Mouse (Mus musculus): Measurements from ENCODE around the gene Pdzd8. TPM values are rescaled to one million over a fixed set of nuclear protein-coding genes. Genes with fewer than 3 reads are reported as not detected.

Pdzd8 gene
- total and polyA plus RNA-seq, 2 experiments from 2014 or later, result 10.8 to 42.6 TPM

GRCm38 (mm10) chr19:59349329-59349960 is 3.9 kb upstream of the Pdzd8 start:
- ATAC-seq (no peak), DNase-seq (ENCODE audit: low spot score) (no peak)

GRCm38 (mm10) chr19:59346325-59346724 is 745 bp upstream of the Pdzd8 start:
- ATAC-seq, result 0 out of 2 replicates have a peak, but pooled peaks have one; percentile 8
- Histone ChIP-seq H3K4me3 (ENCODE audit: low read length) (peak overlapping the region; percentile 74), H3K4me2 (ENCODE audit: low read depth, low read length) (peak overlapping the region; percentile 91), H3K9me3 (ENCODE audit: low read length) (no peaks in the 10 kb centered on the region), H3K9ac (replicated peaks; ENCODE audit: low read length) (peak overlapping the region; percentile 66), H3K27ac (peak overlapping the region; percentile 89), H3K27me3 (ENCODE audit: insufficient read depth, low read length) (no peaks in the 10 kb centered on the region), H3K4me1 (ENCODE audit: insufficient read depth, low read length) (peaks cover 9% of the 10 kb centered on the region), H3K36me3 (ENCODE audit: insufficient read depth, low read length) (no peaks in the 10 kb centered on the region)
- no peak for DNase-seq (ENCODE audit: low spot score)
- 1% methylated on average over 11 of the region's 11 CpGs for WGBS
- TF ChIP-seq CTCF (IDR thresholded peaks at IDR 0.05; ENCODE audit: low read depth), result no peak

More at GRCm38 (mm10) chr19:59349329-59349960, 3.9 kb upstream of the Pdzd8 start:
- Histone ChIP-seq H3K4me1 (ENCODE audit: insufficient read depth, low read length) (no peaks in the 10 kb centered on the region; the same call in 1 of the 2 replicates), H3K9me3 (ENCODE audit: low read length) (no peaks in the 10 kb centered on the region), H3K9ac (replicated peaks; ENCODE audit: low read length) (no peak overlapping the region), H3K27ac (no peak overlapping the region), H3K27me3 (ENCODE audit: insufficient read depth, low read length) (no peaks in the 10 kb centered on the region), H3K4me3 (ENCODE audit: low read length) (no peak overlapping the region), H3K4me2 (ENCODE audit: low read depth, low read length) (no peak overlapping the region), H3K36me3 (ENCODE audit: insufficient read depth, low read length) (no peaks in the 10 kb centered on the region)
- WGBS, result 90% methylated on average over 6 of the region's 6 CpGs
- no peak for TF ChIP-seq CTCF (IDR thresholded peaks at IDR 0.05; ENCODE audit: low read depth)

- no peaks in the 10 kb centered on the region for H3K27me3 ChIP-seq (ENCODE audit: insufficient read depth, low read length)
- DNase-seq (ENCODE audit: low spot score) (no peak), ATAC-seq (peak; percentile 25)
- no peaks in the 10 kb centered on the region for H3K9me3 ChIP-seq (ENCODE audit: low read length)
- H3K4me2 ChIP-seq (ENCODE audit: low read depth, low read length), result peak overlapping the region; percentile 91
- H3K36me3 ChIP-seq (ENCODE audit: insufficient read depth, low read length), result no peaks in the 10 kb centered on the region
- peak; percentile 34; the same call in 1 of the 2 replicates for TF ChIP-seq CTCF (IDR thresholded peaks at IDR 0.05; ENCODE audit: low read depth)
- H3K27ac ChIP-seq, result peak overlapping the region; percentile 89
- H3K4me1 ChIP-seq (ENCODE audit: insufficient read depth, low read length), result peaks cover 9% of the 10 kb centered on the region
- peak overlapping the region; percentile 66 for H3K9ac ChIP-seq (replicated peaks; ENCODE audit: low read length)
- H3K4me3 ChIP-seq (ENCODE audit: low read length), result peak overlapping the region; percentile 74
- 2% methylated on average over 66 of the region's 70 CpGs for WGBS
Observed at GRCm38 (mm10) chr19:59345081-59345657, 411 bp downstream of the Pdzd8 start.

GRCm38 (mm10) chr19:59344304-59344711 is 1.3 kb downstream of the Pdzd8 start:
- DNase-seq (ENCODE audit: low spot score) (peak; percentile 36), ATAC-seq (0 out of 2 replicates have a peak, but pooled peaks have one; percentile 4)
- Histone ChIP-seq H3K4me1 (ENCODE audit: insufficient read depth, low read length) (peaks cover 9% of the 10 kb centered on the region), H3K27ac (0 out of 2 replicates have a peak overlapping the region, but pooled peaks have one; percentile 89), H3K4me3 (ENCODE audit: low read length) (peak overlapping the region; percentile 74), H3K9ac (replicated peaks; ENCODE audit: low read length) (peak overlapping the region; percentile 66), H3K27me3 (ENCODE audit: insufficient read depth, low read length) (no peaks in the 10 kb centered on the region), H3K36me3 (ENCODE audit: insufficient read depth, low read length) (no peaks in the 10 kb centered on the region), H3K4me2 (ENCODE audit: low read depth, low read length) (peak overlapping the region; percentile 91), H3K9me3 (ENCODE audit: low read length) (no peaks in the 10 kb centered on the region)
- TF ChIP-seq CTCF (IDR thresholded peaks at IDR 0.05; ENCODE audit: low read depth), result no peak
- 0% methylated on average over 14 of the region's 14 CpGs for WGBS

GRCm38 (mm10) chr19:59342964-59343363 is 2.6 kb downstream of the Pdzd8 start:
- 42% methylated on average over 2 of the region's 2 CpGs for WGBS
- Histone ChIP-seq H3K36me3 (ENCODE audit: insufficient read depth, low read length) (no peaks in the 10 kb centered on the region), H3K9ac (replicated peaks; ENCODE audit: low read length) (0 out of 2 replicates have a peak overlapping the region, but pooled peaks have one; percentile 28), H3K4me3 (ENCODE audit: low read length) (peak overlapping the region; percentile 74), H3K27me3 (ENCODE audit: insufficient read depth, low read length) (no peaks in the 10 kb centered on the region), H3K27ac (no peak overlapping the region), H3K9me3 (ENCODE audit: low read length) (no peaks in the 10 kb centered on the region), H3K4me1 (ENCODE audit: insufficient read depth, low read length) (peaks cover 9% of the 10 kb centered on the region), H3K4me2 (ENCODE audit: low read depth, low read length) (peak overlapping the region; percentile 91)
- ATAC-seq (no peak), DNase-seq (ENCODE audit: low spot score) (no peak)
- no peak for TF ChIP-seq CTCF (IDR thresholded peaks at IDR 0.05; ENCODE audit: low read depth)

- Histone ChIP-seq H3K4me2 (ENCODE audit: low read depth, low read length) (no peak overlapping the region), H3K9ac (replicated peaks; ENCODE audit: low read length) (no peak overlapping the region), H3K36me3 (ENCODE audit: insufficient read depth, low read length) (no peaks in the 10 kb centered on the region), H3K27me3 (ENCODE audit: insufficient read depth, low read length) (no peaks in the 10 kb centered on the region), H3K27ac (no peak overlapping the region), H3K4me1 (ENCODE audit: insufficient read depth, low read length) (peaks cover 9% of the 10 kb centered on the region), H3K9me3 (ENCODE audit: low read length) (no peaks in the 10 kb centered on the region), H3K4me3 (ENCODE audit: low read length) (no peak overlapping the region)
- WGBS, result 86% methylated on average over 3 of the region's 3 CpGs
- DNase-seq (ENCODE audit: low spot score) (no peak), ATAC-seq (no peak)
- no peak for TF ChIP-seq CTCF (IDR thresholded peaks at IDR 0.05; ENCODE audit: low read depth)
Observed at GRCm38 (mm10) chr19:59339908-59340307, 5.7 kb downstream of the Pdzd8 start.
